Mouse (Mus musculus): Measurements from ENCODE around the gene Tmtc1.

The Tmtc1 gene

DNA sequence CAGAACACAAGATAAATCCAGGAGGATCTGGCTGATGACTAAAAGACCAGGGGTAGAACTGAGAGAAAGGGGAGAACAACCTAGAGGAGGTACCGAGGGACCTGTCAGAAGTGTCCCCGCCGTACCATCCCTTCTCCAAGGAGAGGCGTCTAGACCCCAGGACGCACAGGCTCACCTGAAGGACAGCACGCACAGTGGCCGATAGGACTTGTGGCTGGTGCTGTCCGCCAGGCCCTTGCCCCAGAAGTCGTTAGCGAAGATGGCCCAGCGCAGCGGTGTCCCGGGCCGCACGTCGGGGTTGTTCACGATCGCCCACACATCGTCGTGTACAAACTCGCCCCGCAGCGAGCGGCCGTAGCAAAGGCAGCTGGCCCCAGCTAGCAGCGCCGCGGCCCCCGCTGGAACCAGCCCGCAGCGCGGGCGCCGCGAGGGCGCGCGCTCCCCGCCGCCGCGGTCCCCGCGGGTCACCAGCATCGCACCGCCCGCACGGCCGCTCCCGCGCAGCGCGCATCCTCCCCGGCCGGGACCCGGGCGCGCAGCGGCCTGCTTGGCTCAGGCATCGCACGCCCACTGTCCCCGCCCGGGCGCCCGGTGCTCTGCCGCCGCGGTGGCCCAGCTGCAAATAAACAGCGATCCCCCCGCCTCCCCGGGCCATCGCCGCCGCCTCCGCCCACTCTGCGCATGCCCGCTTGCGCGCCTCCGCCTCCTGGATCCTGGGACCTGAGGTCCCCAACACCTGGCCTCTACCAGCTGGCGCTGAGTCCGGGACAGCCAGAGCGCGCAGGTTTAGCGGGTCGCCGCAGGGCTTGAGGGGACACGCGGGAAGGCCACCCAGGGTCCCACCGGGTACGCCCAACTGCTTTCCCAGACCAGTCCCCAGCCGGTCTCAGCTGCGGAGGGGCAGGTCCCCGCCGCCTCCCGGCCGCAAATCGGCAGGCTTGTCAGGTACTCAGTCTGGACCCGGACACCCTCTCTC is at the start of gene Tmtc1:
Tmtc1 (minus strand) TSS at position 664 of the 976 bp plus-strand sequence.
- DNase-seq (ENCODE audit: low read depth, low spot score) = peak; percentile 51

DNA sequence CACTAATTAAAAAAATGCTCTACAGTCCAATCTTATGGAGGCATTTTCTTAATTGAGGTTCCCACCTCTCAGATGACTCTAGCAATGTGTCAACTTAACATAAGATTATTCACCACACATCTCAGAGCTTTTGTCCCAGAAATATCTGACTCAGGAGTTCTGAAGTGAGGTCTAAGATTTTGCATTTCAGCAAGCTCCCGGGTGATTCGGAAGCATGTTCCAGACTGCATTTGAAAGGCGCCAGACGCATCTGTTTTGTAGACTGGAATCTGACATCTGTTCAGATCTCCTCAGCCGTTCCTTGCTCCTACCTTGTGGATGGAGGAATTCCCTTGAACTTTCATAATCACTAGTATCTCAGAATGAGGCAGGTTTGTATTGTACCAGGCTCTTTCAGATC is 47.7 kb upstream of the Tmtc1 start:
- no peak for DNase-seq (ENCODE audit: low read depth, low spot score)

DNA sequence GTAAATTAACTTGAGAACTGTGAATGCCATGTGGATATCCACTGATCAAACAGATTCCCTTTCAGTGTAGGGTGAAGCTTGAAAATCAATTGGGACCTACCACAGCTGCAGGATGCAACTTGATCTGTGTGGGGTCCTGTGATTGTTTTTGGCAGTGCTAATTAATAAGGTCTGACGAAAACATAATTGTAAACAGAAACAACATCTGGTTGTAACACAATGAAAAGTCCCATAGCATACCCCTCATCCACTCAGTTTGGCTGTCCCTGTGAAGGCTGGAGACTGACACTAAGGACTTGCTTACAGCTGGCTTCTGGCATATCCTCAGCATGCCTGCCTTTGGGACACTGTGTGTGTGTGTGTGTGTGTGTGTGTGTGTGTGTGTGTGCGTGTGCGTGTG is 42.6 kb upstream of the Tmtc1 start:
- no peak for DNase-seq (ENCODE audit: low read depth, low spot score)

DNA sequence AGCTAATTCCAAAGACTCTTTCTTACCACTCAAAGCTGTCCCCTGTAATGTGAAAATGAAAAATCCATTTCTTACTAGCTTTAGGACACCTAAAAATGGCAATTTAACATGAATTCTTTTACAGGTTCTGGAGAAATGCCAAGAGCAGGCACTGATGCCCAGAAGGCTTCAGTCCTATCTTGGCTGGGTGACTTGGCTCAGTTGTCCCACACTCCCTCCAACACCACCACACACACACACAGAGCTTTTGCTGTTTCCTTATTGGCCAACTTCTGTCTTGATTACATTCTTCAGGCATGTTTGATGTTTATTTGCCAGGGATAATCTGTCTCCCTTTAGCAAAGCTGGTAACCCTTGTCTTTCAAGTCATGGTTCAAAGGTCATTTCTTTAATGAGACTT is 37.7 kb upstream of the Tmtc1 start:
- DNase-seq (ENCODE audit: low read depth, low spot score) = no peak

DNA sequence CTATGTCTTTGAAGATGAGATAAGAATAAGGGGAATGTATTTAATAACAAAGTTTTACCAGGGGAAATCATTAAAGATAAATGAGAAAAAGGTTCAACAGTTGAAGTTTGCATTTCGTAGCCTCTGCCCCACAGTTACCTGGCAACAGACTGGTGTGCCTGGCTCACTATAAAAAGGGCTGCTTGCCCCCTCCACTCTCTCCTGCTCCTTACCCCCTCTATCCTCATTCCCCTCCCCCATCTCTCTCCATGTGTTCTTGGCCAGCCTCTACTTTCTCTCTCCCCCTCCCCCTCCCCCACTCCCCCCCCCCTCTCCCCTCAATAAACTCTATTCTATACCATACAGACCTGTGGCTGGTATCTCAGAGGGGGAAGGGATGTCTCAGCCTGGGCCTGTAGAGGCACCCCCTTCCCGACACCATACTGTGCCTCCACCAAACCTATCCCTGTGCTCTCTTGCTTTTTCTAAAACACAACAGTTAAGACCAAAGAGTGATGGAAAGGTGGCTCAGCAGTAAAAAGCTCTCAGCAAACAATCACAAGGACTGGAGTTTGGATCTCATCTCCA is 35.6 kb upstream of the Tmtc1 start:
- DNase-seq (ENCODE audit: low read depth, low spot score) = no peak

DNA sequence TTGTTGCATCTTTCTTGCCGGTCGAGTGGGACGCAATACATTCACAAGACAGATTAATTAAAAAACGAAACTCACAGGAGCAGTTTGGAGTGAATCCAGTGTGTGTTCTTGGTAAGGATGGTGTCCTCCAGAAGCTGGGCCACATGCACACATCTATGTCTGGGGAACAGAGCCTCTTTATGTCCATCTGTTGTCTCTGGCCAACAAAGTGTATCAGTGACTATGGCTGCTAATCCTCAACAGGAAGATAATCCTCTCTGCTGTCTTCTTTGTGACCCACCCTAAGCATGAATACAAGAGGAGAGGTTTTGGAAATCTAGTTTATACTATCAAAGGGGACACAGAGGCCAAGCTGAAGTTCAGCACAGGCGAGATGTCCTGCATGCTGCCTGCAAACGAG is 34.2 kb upstream of the Tmtc1 start:
- no peak for DNase-seq (ENCODE audit: low read depth, low spot score)

DNA sequence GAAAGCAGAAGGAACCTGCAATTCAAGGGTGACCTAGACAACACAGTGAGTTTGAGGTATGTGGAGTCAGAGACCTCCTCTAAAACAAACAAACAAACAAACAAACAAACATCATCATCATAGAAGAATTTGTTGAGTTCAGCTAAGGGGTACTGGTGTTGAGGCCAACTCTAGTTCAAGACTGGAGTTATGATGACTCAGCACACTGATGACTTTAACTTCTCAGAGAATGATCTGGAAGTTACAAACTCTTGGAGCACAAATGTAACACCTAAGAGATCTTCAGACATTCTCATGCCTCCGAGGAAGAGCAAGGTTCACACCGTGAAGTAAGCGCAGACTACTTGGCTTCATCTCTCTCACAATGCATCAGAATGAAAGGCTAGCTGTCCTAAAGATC is 28.1 kb upstream of the Tmtc1 start:
- DNase-seq (ENCODE audit: low read depth, low spot score) = no peak

DNA sequence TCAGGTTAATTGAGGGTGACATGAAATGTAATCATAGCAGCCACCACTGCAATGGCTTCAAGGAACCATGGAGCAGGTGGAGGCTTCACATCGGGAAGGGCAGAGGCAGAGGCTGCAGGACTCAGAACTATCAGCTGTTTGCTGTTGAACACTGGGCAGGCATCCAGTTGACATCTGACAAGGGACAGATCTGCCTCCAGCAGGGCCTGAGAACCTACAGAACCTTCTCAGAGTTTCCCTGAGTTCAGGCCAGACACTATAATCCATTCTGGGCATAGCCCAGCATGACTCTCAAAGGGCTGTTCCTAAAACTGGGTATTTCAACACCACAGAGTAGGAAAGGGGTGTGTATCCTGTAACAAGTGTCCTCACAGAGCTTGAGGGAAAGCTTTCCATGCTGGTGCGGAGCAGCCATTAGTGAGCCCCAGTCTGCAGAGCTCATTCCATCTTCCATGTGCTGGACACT is 23.8 kb upstream of the Tmtc1 start:
- DNase-seq (ENCODE audit: low read depth, low spot score) = no peak

DNA sequence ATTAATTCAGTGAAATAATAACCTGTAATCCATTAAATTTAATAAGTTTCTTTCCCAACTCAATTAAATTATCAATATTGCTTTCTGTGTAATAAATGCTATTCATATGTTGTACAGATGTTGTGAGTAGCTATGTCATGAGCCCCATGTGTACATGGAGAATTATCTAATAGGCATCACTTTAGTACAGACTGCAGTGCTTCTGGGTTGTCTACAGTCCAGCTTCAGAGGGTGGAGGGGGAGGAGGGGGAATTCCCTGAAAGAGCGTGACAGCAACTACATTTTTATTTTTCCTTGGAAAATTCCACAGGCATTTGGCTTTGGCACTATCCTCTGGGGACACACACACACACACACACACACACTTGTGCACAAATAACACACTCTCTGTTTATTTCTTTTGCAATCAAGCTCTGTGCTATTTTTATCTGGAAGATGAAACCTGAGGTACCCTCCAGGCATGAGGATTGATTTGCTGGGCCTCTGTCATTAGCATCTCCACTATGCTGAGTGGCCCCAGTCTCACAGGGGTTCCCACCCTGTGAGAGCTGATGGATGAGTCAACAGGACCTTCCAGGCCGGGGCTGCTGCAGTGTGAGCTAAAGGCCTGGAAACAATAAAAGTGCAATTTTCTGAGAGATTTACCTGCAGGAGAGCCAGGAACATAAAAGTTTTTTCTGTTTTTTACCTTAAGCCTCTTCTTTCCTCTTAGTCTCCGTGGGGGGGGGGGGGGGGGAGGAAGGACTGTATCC is 23.2 kb upstream of the Tmtc1 start:
- no peak for DNase-seq (ENCODE audit: low read depth, low spot score)

DNA sequence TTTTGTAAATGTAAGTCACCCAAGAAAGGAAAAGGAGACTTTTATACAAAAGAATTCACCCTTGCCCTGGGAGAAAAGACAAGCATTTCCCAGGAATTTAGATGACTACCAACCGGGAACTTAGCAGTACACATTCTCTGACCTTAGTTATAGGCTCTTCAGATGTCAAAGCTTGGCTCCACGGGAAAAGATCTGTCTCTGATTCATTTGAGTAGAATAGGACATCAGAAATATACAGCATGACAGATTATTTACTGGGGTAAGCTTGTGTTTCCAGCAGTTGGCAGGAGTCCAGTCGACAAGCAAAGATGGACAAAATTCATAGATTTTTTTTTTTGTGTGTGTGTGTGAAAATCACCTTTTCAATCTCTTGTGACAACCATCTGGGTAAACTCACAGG is 15.4 kb upstream of the Tmtc1 start:
- DNase-seq (ENCODE audit: low read depth, low spot score) = no peak

DNA sequence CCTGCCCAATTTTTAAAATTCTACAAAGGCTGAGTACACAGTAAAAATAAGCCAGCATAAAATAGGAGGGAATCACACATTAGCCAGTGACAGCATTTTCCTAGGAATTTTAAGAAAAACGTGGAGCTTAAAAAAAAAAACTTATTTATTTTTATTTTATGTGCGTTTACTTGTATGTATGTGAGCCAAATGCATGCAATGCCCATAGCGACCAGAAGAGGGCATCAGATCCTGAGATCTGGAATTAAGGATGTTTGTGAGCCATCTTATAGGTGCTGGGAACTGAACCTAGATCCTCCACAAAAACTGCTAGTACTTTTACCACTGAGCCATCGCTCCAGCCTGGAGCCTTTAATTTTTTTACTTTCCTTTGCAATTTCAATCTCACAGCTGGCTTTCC is 11.3 kb upstream of the Tmtc1 start:
- DNase-seq (ENCODE audit: low read depth, low spot score) = no peak

DNA sequence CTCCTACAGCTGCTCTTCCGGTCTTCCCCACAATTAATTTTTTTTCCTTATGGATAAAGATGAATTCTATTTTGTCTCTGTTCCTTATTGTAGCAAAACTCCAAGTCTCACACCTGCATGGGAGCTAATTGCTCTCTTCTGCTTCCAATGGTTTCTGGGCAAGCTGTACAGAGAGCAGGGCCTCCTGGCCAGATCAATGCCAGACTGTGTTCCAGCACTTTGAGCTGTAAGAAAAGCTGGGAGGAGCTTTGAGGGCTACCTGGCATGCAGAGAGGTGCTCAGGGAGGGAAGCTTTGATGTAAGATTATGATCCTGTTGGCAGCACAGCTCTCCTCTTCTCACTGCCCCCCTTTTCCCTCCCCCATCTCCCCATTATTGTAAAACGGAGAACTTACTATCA is 10.6 kb upstream of the Tmtc1 start:
- DNase-seq (ENCODE audit: low read depth, low spot score) = no peak

DNA sequence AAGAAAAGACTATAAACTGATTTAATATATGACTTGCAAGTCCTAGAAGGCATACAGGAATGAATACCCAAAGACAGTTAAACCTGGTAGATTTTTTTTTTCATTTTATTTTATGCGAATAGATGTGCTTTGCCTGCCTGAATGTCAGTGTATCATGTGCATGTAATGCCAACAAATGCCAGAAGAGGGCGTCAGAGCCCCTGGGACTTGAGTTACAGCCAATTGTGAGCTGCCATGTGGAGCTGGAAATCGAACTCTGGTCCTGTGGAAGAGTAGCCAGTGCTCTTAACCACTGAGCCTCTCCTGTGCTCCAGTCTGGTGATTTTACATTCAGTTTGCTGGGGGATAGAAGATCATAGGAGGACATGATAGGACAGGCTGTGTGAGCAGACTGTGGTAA is 4.0 kb upstream of the Tmtc1 start:
- DNase-seq (ENCODE audit: low read depth, low spot score) = no peak

DNA sequence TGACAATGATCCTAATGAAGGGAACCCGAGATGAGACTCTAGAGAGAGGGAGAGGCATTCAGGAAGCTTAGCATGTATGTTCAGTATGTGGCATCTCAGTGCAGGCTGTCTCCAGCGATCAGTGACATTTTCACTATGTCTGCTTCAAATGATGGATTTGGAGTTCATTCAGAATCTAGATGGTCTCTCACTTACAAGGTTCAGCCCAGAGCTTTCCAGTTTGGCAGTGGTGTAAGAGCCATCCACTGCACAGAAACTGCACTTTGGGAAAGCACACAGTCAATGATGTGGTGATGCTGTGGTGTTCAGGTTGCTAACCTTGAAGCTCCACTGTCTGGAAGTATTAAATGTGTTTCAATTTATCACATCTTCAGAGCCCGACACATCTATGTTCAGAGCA is 1.9 kb upstream of the Tmtc1 start:
- DNase-seq (ENCODE audit: low read depth, low spot score) = no peak

DNA sequence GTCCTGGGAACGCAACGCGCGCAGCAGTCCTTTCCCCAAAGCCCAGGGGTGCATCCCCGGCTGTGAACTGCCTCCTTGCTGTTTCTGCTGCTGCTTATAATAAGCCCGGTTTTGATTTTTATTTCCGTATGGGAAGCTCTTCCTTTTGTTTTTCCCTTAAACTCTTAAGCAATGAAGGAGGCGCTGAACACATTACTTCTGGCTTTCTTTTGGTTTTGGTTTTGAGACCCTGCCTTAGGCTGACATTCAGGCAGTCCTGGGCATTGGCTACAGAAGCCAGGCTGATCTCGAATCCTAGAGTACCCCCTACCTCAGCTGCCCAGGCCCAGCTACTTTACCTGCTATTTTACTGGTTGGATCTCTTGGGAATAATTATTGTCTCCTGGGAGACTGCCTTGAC is 607 bp upstream of the Tmtc1 start:
- no peak for DNase-seq (ENCODE audit: low read depth, low spot score)

DNA sequence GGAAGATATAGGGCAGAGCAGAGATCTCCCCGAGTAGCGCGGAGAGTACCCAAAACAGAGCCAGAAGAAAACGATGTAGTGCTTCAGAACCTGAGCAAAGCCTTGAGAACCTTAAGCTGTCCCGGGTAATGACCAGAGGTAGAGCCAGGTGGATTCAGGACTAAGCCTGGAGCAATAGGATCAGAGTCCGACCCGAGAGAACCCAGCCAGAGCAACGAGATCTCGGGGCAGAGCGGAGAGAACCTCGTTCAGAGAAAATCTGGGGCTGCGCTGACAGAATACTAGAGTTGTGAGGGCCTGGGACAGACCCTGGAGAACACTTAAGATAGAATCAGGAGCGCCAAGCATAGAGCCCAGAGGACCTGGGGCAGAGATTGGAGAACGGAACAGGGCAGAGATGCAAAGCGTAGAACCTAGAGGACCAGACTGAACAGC is 881 bp downstream of the Tmtc1 start:
- no peak for DNase-seq (ENCODE audit: low read depth, low spot score)

DNA sequence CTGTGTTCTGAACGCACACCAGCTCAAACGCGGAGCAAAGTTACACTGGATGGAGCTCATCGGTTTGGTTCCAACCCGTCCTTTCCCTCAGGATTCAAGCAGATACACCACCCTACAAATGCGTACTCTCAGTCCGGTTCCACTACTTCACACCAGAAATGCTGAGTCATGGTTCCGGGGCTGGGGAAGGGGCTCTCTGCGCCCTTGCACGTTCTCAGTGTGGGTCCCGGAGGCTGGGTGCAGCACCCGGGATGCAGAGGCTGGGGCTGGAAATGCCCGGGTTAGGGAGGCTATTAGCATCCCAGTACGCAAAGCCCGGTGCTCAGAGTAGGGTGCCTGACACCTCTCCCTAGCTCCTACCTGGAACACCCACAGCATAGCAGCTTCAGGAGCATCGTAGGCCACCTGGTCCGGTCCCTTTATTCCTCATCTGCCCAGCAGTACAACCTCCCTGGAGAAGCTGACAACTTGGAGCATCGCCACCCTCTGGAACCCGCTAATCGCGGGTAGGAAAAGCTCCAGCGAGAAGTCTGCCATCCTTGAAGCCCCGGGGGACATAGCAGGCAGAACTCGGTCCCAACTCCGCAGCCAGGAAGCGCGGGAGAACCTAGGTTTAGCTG is 1.4 kb downstream of the Tmtc1 start:
- no peak for DNase-seq (ENCODE audit: low read depth, low spot score)

DNA sequence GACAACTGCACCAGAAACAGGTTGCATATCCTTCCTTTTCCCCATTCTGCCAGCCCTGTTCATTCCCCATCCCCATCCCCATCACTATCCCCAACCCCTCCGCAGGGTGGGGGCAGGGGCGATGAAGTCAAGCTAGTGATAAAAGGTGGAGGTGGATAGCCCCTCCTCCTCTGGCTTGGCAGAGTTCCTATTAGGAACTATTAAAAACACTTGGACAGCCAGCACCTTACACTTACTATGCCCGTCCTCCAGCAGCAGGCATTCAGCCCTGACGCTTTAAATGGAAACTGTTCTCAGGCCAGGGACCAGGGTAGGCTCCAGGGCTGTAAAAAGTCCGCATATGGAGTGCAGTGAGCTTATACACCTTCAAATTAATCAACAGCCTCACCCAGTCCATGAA is 2.3 kb downstream of the Tmtc1 start:
- DNase-seq (ENCODE audit: low read depth, low spot score) = no peak

DNA sequence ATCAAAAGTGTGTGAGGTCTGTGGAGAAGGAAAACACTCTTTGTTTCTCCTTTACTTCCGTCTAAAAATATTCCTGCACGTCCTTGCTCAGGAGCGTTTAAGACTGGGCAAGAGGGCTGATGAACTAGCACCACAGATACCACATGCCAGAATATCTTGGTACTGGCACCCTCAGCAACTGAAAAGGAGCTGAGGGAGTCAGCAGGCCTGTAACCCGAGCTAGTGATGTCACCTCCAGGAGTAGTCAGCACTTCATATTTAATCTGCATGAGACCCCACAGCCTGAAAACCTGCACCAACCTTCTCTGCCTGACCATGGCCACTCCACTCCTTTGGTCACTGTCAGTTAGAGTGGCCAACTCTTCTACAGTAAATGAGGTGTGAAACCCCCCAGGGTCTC is 5.1 kb downstream of the Tmtc1 start:
- no peak for DNase-seq (ENCODE audit: low read depth, low spot score)

DNA sequence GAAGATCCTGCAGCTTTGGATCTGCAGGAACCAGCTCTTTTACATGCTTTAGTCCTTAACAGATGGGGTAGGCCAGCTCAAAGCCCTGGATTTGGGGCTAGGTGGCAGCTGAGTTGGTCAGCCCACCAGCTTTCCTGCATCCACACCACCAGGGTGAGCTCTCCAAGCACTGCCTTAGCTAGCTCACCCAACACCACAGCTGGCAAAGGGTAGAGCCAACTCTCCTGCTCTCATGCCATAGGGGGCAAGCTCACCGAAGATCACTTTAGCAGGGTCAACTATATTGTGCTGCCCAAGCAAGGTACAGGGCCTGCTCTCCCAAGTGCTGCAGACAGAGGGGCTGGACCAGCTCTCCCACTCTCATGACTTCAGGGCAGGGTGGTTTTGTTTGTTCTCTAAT is 6.6 kb downstream of the Tmtc1 start:
- DNase-seq (ENCODE audit: low read depth, low spot score) = no peak

DNA sequence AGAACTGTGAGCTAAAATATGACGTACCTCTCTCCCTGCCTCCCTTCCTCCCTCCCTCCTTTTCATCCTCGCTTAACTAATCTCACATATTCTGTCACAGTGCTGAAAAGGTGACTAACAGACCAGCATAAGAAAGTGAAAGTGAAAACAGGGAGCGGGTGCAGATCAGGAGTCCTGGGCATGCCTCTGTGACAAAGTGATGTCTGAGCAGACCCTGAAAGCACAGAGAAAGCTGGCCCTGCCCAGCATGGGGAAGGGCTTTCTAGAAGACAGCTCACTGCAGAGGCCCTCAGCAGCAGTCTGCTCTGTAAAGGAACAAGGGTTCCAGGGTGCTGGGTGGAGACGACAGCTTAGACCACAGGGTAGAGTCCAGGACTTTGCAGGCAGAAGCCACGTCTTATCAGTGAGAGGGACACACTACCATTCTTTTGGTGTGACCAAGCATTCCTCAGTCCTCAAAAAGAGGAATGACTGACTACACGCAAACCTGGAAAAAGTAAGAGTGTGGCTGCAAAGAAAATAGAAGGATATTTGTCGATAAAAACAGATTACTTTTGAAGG is 7.7 kb downstream of the Tmtc1 start:
- no peak for DNase-seq (ENCODE audit: low read depth, low spot score)

DNA sequence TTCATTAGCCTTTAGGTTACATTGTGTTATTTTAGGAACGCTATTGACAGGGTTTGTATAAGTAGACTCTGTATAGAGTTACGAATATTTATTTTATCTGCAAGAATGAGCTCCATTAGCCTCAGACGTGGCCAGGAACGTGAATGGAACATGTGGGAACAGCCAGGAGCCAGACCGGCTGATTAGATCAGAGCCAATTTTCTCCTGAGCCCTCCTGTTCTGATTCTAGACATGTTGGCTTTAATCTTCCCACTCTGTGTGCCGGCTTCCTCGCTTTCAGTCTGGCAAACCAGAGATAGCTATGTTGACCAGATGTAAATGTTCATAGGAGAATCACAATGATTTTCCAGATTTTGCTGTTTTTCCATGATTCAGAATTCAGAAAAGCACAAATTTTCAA is 22.6 kb downstream of the Tmtc1 start:
- no peak for DNase-seq (ENCODE audit: low read depth, low spot score)

Data from embryo, embryonic 11.5 days (tissue).